Mouse (Mus musculus) kidney, postnatal 36 days (tissue): ENCODE measurements around the gene Dock2.

Experiments
- DNase-seq, 2 experiments: peaks; one replicate each; pipeline ENCODE4 v3.0.0; 2021 to 2022; ENCODE audit warnings: mixed read lengths in 2 of 2

Dock2 gene

DNA sequence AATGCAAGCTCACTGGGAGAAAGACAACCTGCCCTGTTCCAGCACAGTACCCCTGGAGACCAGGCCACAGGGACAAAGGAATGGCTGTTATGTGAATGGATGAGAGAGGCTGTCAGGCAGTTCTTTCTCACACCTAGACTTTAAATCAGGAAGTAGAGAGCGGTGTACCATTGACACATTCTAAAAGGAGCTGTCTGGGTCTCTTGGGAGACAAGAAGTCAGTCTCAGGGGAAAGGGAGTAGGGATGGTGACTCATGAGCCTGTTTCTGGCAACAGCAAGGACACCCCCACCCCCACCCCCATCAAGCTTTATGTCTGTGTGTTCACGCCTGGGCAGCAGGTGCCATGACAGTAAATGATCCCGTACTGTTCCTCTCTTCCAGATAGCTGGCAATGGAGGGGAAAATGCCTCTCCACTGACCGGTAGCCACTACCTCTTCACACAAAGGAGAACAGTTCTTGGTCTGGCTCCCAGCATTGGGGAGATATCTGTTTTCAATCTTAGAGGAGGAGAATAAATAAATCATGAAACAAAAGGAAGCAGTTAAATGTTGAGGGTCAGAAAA, 439.9 kb downstream of the Dock2 start:
- DNase-seq: no peak

DNA sequence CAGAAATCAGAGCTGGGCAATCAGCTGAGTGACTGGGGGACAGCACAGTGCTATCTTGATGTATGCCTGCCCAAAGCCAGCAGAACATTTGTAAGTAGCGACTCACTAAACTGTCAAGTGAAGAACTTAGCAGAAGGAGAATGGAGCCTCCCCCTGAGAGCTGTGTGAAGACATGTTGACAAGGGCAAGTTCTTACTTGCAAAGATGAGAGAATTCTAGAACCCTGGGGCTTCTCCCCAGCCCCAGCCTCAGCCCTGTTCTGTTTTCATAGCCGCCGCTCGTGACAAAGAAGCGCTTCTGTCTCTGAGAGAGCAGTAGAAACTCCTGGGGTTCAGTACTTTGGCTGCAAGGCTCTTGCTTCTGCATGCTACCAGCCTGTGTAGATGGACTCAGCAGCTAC, 444.0 kb downstream of the Dock2 start:
- no peak for DNase-seq

DNA sequence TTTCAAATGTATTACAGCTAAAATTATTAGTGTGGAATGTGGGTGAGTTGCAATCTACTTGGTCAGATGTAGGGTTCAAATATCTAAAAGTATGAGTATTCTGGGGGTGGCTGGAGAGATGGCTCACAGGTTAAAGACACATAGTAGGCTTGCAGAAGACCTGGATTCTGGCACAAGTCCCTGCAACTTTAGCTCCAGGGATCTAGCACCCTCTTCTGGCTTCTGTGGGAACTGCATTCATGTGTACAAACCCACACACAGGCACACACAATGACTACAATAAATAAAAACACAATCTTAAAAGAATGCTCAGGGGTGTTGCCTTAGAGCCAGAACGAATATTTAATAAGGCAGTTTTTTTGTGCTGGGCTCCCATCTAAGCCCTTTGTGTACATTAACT, 445.8 kb downstream of the Dock2 start:
- no peak for DNase-seq

DNA sequence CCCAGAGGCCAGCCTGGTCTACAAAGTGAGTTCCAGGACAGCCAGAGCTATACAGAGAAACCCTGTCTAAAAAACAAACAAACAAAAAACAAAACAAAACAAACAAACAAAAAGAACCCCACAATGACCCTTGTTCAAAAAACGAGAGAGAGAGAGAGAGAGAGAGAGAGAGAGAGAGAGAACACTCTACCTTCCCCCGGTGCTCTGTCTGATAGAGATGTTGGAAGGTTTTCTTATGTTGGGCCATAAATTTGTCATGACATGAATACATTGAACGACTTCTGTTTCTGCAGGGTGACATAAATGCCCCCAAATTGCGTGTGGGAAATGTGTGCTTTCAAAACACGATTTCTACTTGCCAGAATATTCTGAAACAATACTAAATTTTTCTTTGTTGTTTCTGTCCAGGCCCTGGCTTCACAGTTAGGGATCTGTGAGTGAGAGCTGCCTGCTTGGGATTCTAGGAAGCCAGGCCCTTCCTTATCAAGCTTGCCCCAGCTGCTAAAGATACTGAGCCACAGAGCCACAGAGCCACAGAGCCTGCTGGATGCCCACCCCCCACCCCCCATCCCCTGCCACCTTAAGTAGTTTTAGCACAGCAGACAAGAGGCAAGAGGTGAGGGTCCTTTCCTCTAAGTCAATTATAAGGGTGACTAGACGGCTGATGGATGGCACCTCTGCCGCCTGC, 451.2 kb downstream of the Dock2 start:
- no peak for DNase-seq

DNA sequence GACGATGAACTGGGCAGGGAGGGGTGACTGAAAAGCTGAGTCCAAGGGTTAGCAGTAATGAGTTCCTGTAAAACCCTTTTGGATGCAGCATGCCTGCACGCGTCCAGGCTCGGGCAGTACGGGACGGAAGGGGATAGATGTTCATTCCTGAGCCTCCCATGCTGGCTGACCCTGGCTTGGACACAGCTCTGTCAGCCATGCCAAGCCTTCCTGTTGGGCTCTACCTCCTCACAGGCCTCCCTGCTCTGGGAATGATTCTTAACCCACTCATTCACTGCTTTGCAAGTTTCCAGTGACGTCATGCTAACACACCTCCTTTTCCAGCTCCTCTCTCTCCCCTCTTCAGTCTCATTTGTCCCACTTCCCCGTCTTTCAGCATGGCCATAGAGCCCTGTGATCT, 460.0 kb downstream of the Dock2 start:
- no peak for DNase-seq

DNA sequence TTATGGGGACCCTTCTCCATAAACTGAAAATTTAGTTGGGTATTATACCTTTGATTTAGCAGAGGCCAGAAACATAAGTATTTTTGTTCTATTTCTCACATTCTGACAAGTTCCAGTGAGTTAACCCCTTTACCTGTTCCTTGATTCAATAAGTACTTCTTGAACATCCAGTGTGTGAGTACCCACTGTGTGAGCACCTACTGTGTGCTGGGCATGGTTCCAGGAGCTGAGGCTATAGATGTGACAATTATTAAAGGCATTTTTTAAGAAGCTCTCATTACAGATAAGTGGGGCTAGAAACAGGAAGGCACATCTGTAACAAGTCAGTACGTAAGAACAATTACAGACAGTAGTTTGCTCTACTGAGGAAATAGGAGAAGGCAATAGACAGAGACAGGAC, 464.4 kb downstream of the Dock2 start:
- no peak for DNase-seq

DNA sequence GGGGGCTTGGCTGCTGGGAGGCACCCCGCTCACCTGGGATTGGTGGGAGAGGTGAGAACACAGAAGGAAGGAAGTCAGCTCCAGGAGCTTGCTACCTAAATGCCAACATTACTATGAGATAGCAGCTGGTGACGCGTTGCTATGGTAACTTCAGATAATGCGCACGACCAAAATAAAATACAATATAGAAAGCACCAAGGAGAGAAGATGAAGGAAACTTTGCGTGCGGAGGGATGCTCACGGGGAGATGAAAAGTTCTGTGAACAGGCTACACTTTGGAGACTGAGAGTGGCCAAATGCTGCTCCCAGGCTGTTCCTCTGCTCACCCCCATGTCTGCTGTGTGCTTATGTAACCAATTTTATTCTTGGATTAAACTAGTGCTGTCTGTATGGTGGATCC, 466.7 kb downstream of the Dock2 start:
- DNase-seq: no peak

DNA sequence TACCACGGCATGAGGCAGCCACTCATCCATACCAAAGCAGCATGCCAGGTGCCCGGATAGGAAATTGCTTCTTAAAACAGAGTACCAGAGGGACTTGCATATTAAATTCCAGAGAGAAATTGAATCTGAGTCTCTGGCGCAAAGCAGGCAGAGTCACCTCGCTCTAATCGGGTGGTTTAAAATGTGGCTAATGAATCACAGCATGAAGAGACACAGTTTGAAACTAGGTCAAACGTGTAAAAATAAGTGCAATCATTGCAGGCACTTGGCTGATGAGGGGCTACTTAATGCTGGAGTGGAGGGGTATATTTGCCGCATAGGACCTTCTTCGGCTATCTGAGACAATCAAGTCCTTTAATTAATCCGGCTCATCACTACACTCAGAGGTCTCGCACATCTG, 467.5 kb downstream of the Dock2 start:
- no peak for DNase-seq

DNA sequence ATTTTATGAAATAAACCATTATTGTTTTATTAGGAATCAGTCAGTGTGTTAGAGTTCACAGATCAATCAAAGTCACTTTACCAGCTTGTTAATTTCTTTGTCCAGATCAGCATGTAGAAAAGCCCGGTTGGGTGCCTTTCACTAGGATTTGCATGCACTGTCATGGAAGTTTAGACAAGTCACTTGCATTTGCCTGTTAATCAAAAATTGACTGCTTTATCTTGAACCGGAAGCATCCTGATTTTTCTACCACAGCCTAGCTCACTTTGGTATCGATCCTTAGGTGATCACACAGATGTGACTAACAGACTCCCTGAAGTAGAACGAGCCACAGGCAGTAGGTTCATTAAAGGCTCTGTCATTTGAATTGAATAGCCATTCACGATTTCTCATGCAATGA, 468.3 kb downstream of the Dock2 start:
- DNase-seq: no peak

DNA sequence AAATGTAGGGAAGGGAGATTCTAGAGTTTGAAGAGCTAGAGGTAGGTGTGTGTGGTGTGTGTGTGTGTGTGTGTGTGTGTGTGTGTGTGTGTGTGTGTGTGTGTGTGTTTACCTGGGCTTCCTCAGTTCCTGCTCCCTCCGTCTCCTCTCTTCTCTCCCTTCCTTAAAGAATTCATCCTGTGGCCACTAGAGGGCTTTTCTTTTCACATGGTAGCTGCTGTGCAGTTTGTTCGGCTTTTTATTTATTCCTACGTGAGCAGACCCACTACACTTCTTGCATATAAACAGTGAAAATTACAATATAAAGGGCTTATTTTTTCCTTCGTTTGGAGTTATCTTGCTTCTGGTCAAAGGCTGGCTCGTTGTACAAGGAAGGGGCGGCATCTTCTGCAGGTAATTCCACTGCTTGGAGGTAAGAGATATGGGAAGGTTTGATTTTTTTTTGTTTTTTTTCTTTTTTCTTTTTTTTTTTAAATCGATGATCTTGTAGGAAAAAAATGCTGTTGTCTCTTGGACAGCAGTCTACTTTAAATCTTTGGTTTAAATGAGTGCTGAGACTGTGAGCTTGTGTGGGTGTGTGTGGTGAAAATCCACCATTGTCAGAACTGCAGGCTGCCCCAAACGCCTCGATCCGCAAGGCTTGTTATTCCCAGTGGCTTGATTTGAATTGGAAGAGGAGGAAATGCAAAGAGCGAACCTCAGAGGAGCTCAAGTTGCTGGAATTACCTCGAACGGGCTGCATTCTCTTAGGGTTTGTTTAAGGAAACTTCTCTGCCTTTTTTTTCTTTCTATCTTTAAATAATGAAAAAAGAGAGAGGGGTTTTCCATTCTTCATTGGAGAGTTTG, 468.9 kb downstream of the Dock2 start, which contains the start of gene Fam196b:
Gene Fam196b, plus strand, starts transcription at position 289 of the 846 bp plus-strand sequence.
- DNase-seq: peak; percentile 32 to 42

DNA sequence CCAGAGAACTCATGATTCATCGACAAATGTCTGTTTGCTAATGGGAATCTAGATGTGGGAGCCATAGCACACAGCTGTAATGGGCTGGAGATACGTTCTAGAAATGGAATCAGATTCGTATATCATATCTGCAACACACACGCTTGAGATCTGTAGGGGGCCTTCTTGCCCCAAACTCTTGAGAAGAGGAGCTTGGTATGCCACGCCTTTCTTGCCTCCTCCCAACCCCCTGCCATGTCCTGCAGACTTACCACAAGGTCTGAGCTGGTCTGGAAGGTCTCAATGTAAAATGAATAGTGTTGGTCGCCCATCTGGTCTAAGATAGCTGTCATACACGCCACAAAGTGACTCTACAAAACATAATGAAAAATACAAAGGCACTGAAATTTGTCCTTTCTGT, 471.5 kb downstream of the Dock2 start:
- DNase-seq: no peak

DNA sequence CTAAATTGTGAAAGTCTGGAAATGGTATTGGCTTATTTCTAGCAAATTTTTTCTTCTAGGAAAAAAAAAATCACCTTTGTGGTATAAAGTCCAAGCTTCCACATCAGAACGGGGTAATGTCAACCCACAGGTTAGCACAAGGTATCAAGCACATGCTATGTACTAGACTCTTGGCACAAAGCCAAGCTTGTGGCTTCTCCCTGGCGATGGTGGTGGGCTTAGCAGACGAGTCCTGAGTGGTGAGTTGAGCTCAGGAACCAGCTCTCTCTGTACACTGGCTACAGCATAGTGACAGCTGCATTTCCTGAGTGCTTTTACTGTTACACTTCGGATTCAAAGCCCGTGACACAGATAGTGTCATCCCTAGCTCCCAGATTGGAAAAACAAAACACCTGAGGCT, 472.0 kb downstream of the Dock2 start:
- DNase-seq: no peak

DNA sequence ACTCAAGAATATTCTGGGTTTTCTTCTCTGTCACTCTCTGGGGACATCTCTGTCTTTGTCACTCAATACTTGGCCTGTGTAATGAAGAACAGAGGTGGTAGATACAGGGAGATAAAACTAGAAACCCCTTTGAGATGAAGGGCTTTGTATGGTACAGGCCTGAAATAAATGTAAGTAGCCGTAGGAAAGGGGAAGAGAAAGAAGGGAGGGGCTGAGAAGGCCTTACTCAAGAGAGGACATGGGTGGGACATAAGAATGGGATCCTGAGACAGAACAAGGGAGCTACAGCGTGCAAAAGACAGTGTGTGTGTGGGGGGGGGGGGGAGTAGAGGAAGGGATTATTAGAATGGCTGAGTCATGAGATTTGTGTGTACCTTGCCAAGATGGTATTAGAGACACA, 474.3 kb downstream of the Dock2 start:
- no peak for DNase-seq

DNA sequence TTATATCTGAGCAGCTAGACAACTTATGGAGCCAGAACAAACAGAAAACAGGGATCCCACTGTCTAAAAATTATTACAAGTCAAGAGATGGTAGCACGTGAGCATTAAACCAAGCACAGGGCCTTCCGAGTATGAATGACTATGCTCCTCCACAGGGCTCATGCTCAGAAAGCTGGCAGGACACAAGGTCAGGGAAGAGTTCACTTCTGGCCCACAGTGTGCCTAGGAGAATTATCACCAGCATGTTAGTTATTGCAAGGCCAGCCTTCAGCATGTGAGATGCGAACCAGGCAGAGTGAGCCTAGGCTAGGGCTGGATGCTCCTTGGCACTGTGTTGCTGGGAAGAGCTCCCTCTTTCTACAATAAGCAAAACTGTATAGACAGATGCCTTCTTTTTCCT, 475.0 kb downstream of the Dock2 start:
- no peak for DNase-seq

DNA sequence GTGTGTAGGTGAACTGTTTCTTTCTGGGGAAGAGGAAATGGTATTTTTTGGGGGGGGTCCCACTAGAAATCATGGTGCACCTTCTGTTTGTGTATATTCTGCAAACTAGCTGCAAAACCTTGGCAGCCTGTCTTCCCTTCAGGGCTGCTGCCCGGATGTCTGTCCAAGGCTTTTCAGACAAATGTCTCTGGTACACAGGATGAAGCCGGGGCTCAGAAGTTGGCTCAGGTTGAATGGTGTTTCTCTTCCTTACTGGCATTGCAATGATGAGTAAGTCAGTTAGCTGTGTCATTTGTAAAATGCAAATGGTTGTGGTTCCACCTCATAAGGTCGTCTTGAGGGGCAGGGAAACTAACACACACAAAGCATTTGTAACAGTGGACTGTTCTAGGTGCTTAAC, 477.5 kb downstream of the Dock2 start:
- DNase-seq: no peak

DNA sequence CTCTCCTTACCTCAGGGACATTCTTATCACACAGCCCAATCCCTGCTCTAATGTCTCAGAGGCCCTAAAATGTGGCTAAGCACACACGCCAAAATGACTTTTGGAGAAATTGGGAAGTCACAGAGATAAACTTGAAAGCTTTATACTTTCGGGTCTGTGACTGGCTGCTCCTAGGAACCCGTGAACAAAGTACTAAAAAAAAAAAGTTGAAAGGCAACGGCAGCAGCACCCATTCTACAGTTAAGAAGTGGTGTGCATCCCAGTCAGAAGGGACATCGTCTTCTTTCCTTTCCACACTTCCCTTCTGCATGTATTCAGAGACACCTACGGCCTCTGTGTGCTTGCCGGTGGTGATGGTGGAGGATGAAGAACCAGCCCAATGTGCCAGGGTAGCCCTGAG, 483.6 kb downstream of the Dock2 start:
- no peak for DNase-seq

DNA sequence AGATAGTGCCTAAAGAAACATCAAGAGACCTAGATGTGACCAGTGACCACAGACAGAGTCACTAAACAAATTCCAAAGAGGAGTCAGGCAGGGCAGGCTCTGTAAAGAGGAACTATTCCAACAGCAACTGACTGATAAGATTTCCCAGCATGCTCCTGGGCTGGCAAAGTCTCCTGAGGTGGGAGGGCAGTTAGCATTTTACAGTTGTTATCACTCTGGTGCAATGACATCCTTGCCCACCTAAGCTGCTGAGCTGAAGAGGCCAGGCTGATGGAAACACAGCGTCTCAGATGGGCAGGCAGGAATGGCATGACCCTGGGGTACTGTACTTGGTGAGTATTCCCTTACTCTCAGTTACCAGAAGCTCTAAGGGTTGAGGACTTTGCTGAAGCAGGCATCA, 484.1 kb downstream of the Dock2 start:
- no peak for DNase-seq

DNA sequence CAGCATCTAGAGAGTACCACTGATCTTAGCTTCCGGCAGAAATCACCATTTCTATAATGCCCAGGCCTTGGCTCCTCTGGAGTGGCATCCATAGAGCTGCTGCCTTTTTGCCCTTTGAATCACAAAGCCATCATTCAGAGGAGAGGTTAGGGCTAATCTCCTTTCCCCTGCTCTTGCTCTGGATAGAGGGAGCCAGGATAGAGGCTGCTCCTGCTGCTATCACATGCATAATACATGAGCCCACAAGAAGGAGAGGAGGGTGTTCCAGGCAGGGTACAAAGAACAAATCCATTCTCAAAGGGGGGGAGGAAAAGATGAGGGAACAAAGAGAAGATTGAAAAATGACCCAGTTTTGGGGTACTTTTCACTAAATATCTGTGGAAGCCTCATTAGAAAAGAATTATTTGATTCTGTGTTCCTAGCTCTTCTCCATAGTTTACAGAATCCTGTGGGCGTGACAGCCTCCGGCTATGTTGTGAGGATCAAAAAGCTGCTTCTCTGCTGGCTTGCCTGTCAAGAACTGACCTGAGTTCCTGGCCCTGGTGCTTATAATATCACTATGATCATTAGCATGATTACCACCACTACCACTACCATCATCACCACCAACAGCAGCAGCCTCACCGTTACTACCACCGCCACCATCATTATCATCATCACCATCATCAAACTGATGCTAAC, 485.9 kb downstream of the Dock2 start:
- no peak for DNase-seq

DNA sequence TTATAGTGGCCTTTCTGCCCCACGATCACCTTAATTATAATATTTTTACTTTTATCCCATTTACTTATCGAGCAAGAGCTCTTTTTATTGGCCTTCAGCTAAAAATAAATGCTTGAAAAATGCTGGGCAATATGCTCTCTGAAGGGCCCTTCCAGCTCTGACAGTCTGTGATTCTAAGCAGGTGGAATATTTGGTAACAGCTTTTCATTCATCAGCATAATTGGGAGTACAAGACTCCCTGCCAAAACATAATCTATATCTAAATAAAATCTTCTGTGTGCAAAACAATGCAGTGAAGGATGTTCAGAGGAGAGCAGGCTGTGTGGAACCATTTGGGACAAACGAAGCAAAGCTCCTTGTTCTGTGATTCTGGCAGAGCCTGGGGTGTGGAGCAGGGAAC, 492.4 kb downstream of the Dock2 start:
- no peak for DNase-seq

DNA sequence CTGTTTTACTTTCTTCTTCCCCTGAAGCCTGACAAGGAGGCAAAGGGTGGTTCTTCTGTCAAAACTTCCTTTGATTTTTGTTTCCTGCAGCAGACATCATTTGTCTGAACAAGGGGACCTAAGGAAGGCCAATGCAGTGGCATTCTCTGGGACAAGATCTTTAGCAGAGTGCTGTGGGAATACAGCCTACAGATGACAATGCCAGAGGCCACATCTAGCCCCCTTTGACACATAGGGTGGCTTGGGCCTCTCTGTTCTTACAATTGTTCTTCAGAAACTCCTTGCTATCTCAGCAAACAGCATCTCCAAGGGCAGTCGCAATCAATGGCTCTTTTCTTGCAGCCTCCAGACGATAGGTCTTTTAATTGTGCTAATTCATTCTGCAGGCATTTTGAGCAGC, 493.0 kb downstream of the Dock2 start:
- DNase-seq: no peak

DNA sequence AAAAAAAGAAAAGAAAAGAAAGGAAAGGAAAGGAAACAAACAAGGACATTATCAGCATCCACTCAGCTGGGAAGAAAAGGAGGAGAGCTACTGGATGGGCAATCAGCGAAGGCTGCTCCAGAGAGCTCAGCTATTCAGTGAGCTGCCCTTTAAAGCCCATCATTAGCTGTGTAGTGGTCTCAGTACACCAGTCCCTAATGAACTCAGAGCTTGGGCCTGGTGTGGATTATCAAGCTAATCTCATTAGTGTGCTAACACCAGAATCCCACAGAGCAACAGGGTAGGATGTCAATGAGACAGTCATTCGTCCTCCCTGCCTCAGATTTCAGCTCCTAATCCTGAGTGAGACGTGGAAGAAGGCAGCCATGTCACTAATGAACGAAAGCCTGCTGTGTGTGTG, 493.4 kb downstream of the Dock2 start:
- no peak for DNase-seq

DNA sequence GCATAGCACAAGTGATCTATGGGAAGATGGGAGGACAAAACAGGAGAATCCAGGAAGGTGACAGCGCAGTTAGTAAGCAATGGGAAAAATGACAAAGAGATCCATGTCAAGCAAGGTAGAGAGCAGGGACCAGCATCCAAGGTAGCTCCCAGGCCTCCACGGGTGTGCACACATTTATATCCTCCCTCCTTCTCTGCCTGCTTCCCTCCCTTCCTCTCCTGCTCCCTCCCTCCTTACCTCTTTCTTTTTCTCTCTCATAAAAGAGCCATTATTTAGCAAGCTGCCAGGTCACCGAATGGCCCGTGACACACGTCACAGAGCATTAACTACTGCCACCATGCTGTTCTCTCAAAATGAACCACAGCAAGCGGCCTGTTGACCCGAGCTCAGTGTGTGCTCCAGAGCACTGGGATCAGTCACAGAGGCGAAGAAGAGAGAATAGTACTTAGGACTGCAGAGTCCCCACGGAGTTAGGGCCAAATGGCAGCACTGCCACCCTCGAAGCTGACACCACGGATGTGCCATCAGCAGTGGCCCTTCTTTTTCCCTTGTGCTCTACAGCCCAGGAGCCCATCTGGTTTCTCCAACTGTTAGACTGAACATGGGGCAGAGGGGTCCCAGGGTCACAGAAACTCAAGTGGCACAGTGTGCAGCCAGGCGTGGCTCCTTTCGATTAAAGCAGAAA, 499.4 kb downstream of the Dock2 start:
- DNase-seq: no peak

DNA sequence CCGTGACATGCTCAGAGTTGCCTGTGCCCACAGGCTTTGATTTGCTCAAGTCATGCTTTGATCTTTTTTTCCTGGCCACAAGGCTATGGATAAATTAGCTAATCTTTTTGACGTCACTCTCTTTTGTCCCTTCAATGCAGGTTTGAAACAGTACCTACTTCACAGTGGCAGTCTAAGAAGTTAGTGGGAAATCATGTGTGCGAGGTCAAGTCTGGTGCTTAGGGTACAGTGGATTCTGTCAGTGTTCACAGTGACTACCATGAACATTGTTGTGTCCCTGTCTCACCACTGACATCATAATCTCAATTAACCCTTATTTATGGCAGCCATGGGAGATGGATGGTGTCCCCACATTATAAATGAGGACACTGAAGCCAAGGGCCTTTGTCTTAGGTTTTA, 506.6 kb downstream of the Dock2 start:
- no peak for DNase-seq
